Mouse (Mus musculus): Measurements from ENCODE around the gene Atxn1l.
"Not testable (repeated sequence)": the region's sequence is repeated elsewhere in the genome, so short reads cannot be mapped to it uniquely, and the experiment has no call there.

Atxn1l gene

GRCm38 (mm10) chr8:109737237-109738048 lies at the start of gene Atxn1l:
Atxn1l (minus strand) TSS chr8:109737739.
- DNase-seq (ENCODE audit: low read depth, low spot score): peak; percentile 94

DNA sequence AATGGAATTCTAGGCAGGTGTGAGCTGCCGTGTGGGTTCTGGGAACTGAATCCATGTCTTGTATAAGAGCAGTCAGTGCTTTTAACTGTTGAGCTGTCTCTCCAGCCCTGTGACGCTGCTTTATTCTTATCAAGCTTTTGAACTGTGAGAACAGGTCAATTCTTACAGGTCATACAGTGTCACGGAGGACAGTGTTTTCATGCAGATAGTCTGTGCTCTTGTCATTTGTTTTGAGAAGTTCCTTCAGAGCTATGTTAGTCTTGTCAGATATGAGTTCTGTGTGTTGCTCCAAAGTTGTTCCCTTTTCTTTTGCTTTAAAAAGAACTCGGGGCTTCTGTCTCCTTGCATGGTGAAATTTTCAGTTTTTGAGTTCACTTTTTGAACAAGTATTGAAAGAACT lies 43.0 kb upstream of the Atxn1l start:
- no peak for DNase-seq (ENCODE audit: low read depth, low spot score)

DNA sequence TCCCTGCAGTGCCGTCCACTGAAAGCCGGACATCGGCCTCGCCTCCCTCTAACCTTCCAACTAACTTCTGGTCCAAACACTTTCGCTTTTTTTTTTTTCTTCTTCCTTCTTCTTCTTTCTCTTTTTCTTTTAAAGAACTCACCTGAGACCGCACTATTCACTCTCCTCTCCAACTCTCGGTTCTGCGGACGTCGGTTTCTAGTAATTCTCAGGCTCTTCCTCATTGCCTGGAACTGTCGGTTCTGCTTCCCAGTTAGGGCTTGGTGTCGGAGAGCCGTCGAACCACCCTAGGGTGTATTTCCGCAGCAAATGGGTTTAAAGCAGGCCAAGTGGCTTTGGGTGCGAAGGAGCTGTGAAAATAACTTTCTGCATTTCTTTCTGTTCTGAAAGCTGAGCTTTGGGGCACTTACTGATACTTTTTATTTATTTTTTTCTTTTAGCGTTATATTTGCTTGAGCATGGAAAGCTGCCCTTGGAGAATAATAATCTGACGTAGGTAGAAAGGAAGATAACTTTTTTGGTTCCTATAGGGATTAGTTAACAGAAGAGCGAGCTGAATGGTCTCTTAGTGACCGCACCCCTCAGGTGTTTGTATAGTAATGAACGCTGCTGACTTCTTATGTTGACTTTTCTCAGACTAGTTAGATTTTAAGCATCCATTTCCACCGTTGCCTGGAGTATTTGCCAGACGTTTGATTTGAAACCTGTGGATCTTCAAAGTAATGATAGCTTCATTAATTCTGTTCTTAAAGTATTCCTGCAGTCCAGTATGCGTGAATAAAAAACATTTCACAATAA lies 42.1 kb upstream of the Atxn1l start:
- DNase-seq (ENCODE audit: low read depth, low spot score): peak; percentile 9

GRCm38 (mm10) chr8:109778993-109779421 lies 41.5 kb upstream of the Atxn1l start:
- peak; percentile 20 for DNase-seq (ENCODE audit: low read depth, low spot score)

- peak; percentile 98 for DNase-seq (ENCODE audit: low read depth, low spot score)
Observed at GRCm38 (mm10) chr8:109778280-109778977, 40.9 kb upstream of the Atxn1l start, which contains the start of gene Ap1g1. Ap1g1 (plus strand) TSS chr8:109778554.

- no peak for DNase-seq (ENCODE audit: low read depth, low spot score)
Observed at GRCm38 (mm10) chr8:109777851-109778250, 40.3 kb upstream of the Atxn1l start.

- DNase-seq (ENCODE audit: low read depth, low spot score): no peak
Observed at GRCm38 (mm10) chr8:109773154-109773553, 35.6 kb upstream of the Atxn1l start.

DNA sequence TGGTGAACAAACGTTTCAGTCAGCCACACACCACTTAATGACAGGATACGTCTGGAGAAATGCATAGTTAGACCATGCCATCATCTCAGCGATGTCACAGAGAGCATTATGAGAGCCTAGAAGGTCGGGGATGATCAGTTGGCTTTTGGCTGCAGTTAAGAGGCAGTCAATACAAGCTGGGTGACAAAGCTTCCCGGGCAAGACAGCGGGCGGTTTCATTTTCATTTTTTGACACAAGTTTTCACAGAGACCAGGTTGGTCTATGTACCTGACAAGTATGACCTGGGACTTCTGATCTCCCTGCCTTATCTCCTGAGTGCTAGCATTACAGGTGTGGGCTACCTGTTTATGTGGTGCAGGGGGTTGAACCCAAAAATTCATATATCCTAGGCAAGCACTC lies 28.5 kb upstream of the Atxn1l start:
- no peak for DNase-seq (ENCODE audit: low read depth, low spot score)

DNA sequence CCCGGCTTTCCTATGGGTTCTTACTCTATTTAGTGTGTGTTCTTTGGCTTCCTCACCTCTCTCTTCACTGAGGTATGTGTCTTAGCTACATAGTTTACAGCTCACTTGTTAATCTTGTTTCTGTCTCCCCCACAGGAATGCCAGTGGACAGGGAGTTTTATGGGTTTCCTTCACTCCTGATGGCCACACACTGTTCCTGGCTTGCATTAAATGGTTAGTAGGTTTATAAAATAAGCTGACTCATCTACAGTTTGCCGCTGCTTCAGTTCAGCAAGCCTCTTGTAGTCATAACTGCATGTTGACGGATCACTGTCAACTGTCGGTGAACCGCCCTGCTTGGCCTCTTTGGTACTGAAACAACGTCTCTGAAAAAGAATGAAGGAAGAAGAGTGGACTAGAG lies 26.5 kb upstream of the Atxn1l start:
- no peak for DNase-seq (ENCODE audit: low read depth, low spot score)

- DNase-seq (ENCODE audit: low read depth, low spot score): no peak
Observed at GRCm38 (mm10) chr8:109760221-109760620, 22.7 kb upstream of the Atxn1l start.

DNA sequence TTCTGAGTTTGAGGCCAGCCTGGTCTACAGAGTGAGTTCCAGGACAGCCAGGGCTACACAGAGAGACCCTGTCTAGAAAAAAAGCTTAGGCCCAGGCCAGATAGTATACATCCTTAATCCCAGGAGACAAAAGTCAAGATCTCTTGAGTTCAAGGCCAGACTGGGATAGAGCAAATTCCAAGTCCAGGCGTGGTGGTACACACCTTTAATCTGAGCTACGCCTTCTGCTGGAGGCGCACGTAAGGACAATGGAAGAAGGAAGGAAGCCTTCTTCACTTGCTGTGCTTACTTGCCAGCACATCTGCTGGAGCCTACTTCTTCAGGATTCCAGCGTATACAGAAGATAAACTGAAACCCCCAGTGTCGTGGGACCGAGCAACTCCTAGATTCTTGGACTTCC lies 21.9 kb upstream of the Atxn1l start:
- DNase-seq (ENCODE audit: low read depth, low spot score): no peak

DNA sequence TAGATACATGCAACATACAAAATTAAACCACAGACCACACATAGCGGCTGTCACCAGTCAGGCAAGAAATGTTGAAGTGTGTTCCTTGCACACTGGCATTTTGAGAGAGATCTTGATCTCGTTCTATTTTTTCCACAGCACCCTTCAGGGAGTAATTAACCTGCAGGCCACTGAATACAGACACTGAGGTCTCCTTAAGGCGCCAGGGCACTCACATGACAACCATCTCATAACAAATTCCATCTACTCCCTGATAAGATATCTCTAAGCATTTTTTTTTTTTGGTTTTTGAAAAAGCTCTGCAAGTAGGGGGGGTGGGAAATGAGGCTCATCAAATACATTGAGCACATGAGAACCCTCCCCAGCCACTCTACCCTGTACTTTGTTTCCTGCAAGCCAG lies 19.3 kb upstream of the Atxn1l start:
- DNase-seq (ENCODE audit: low read depth, low spot score): no peak

- DNase-seq (ENCODE audit: low read depth, low spot score): not testable (repeated sequence)
Observed at GRCm38 (mm10) chr8:109755554-109755953, 18.0 kb upstream of the Atxn1l start.

GRCm38 (mm10) chr8:109754696-109755095 lies 17.2 kb upstream of the Atxn1l start:
- no peak for DNase-seq (ENCODE audit: low read depth, low spot score)

DNA sequence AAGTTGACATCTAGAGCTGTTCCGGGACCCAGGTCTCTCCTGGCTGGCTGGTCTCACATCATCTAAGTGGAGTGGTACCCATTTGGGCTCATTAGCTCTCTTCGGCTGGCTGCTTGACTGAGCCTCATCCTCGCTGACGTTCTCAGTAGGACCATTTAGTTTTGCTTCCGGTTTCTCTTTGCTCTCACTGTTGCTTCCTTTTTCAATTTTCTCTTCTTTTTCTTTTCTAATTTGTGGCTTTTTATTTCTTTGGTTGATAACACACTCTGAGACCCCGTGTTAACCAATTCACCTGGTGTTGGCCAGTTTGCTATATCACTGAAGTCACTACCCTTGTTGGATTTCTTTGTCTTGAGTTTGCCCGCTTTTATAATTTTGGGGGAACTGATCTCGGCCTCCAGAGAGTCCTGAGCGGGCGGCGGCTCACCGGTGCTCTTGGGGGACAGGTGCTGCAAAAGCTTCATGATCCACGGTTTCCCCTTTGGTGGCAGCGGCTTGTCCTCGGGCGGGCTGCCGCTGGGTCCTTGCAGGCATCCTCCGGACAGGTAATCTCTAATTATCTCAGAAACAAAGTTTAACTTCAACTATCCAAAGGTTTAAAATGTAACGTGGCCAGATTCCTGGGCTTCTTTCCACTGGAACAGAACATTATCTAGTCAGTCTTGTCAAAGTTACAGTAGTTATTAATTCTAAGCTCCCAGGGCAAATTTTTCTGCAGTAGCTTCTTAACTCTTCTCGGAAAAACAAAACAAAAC lies 14.4 kb upstream of the Atxn1l start:
- no peak for DNase-seq (ENCODE audit: low read depth, low spot score)

DNA sequence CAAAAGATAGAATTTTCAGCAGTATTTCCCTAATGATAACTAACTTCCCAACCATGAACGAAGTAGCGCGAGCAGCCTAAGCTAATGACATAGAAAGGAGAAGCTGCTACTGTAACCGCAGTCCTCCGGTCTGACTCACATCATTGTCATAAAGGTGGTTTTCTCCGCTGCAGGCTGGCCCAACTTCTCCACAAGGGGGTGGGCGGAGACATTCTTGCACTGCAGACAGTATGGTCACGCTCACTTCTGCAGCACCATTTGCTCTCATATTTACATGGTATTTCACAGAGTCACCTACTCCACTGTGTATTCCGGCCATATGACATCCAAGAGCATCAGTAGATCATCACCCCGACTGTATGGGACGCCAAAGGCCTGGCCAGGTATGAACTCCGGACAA lies 13.2 kb upstream of the Atxn1l start:
- DNase-seq (ENCODE audit: low read depth, low spot score): no peak

DNA sequence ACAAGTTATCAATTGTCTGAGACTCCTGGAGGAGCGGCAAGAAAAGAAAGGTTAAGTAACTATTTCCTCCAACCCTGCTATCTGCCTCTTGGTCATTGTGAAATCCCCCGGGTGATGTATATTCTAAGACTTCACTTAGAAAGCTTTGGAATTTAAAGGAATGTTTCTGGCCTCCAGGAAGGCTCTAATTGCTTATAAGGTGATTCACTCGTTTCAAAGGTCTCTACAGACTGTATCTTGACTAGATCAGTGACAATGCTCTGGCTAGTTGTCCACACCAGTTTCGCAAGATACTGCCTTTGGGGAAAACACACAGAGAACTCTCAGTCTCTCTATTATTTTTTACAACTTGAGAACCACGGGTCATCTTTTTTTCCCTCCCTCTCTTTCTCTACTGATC lies 12.7 kb upstream of the Atxn1l start:
- DNase-seq (ENCODE audit: low read depth, low spot score): no peak

- no peak for DNase-seq (ENCODE audit: low read depth, low spot score)
Observed at GRCm38 (mm10) chr8:109747468-109748199, 10.1 kb upstream of the Atxn1l start.

DNA sequence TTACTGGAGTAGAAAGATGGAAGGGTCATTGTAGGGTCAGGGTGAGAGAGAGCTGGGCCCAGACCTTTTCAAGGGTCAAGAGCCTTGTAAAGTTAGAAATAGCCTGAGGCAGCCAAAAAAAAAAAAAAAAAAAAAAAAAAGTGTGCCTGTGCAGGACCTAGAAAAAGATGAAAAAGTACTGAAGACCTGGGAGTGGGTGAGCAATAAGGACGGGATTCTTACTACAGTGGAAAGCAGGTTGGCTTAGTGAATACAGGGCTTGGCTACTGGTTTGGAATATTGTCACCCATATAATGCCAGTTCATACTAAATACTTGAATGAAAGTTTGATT lies 476 bp upstream of the Atxn1l start:
- no peak for DNase-seq (ENCODE audit: low read depth, low spot score)

DNA sequence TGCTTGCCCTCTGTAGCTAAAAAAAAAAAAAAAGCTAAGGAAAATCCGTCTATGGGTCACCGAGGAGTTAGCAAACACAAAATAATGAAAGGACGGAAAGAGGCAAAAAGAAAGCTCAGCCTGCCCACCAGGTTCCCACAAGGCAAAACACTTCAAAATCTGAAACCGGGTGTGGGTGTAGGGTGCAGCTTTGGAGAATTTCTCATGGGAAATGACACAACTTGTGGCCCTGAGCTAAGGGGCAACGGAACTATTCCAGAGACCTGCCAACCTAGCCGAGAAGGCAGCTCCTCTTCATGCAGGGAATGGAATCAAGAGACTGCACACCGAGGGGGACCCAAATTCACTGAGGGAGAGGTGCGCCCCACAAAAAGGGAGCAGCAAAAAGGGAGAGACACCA lies 720 bp downstream of the Atxn1l start:
- no peak for DNase-seq (ENCODE audit: low read depth, low spot score)

- no peak for DNase-seq (ENCODE audit: low read depth, low spot score)
Observed at GRCm38 (mm10) chr8:109734018-109734417, 3.5 kb downstream of the Atxn1l start.
